ENCODE assay signal across 11 mouse cellular contexts in the genomic region with DNA sequence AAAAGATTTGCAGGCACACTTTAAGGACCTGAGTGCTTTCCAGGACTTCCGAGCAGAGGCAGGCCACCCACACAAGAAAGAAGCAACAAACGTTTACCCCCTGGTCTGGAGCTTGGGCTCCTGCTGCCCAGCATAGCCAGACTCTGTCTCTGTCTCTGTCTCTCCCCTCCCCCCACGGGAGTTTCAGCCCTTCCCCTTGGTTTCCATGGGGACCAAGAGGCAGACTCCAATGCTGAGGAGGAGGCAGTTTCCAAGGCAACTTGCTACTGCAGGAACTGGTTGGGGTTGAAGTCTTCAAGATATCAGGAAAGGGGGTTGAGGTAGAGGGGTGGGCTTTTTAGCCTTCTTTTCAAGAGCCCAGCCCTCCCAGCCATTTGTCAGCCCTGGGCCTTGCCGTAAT. TPM values are rescaled to one million over a fixed set of nuclear protein-coding genes. Genes with fewer than 3 reads are reported as not detected.
DNase-seq lines count a peak whose midpoint lies in the region; ATAC-seq lines count a peak whose summit lies in the region.
"Had no signal": no experiment of that assay in that cellular context is flagged by ENCODE, and none has a peak within 500 bp of the region (broad histone marks: within the 10 kb centered on the region; RNA-seq: fewer than 3 reads in every experiment).

No protein-coding gene starts in this region.

- H3K4me3 ChIP-seq in neural tube, embryonic 11.5 days (ENCODE audit: low read depth, low read length): no peak overlapping the region
- H3K4me3 ChIP-seq in hindbrain, embryonic 14.5 days (replicated peaks; ENCODE audit: low read length): no peak overlapping the region
- H3K4me3 ChIP-seq in midbrain, embryonic 15.5 days: no peak overlapping the region
- H3K4me3 ChIP-seq: heart, embryonic 12.5 days; kidney, embryonic 15.5 days; limb, embryonic 15.5 days had no signal

- H3K27me3 ChIP-seq in neural tube, embryonic 11.5 days (ENCODE audit: control insufficient read depth, insufficient read depth, low read length): peaks cover 35% of the 10 kb centered on the region
- peaks cover 33% of the 10 kb centered on the region for H3K27me3 ChIP-seq in hindbrain, embryonic 14.5 days (ENCODE audit: control insufficient read depth, insufficient read depth, low read length)
- H3K27me3 ChIP-seq in midbrain, embryonic 15.5 days (replicated peaks): peaks cover 32% of the 10 kb centered on the region

- no peak overlapping the region for H3K9ac ChIP-seq in neural tube, embryonic 11.5 days (ENCODE audit: low read length)
- H3K9ac ChIP-seq in hindbrain, embryonic 14.5 days: no peak overlapping the region
- no peak overlapping the region for H3K9ac ChIP-seq in midbrain, embryonic 15.5 days
- H3K9ac ChIP-seq: heart, embryonic 12.5 days; kidney, embryonic 15.5 days; limb, embryonic 15.5 days had no signal

- H3K4me1 ChIP-seq in neural tube, embryonic 11.5 days (ENCODE audit: control insufficient read depth, insufficient read depth, low read length): peaks cover 7% of the 10 kb centered on the region; the same call in 1 of the 2 replicates
- H3K4me1 ChIP-seq in hindbrain, embryonic 14.5 days (replicated peaks; ENCODE audit: control insufficient read depth, insufficient read depth, low read length): peaks cover 9% of the 10 kb centered on the region
- peaks cover 20% of the 10 kb centered on the region for H3K4me1 ChIP-seq in midbrain, embryonic 15.5 days

- no peaks in the 10 kb centered on the region for H3K9me3 ChIP-seq in neural tube, embryonic 11.5 days (ENCODE audit: control insufficient read depth, low read length)
- no peaks in the 10 kb centered on the region for H3K9me3 ChIP-seq in hindbrain, embryonic 14.5 days (ENCODE audit: control insufficient read depth, low read length)
- H3K9me3 ChIP-seq in midbrain, embryonic 15.5 days: no peaks in the 10 kb centered on the region
- H3K9me3 ChIP-seq: heart, embryonic 12.5 days; kidney, embryonic 15.5 days; limb, embryonic 15.5 days had no signal

- H3K4me2 ChIP-seq in neural tube, embryonic 11.5 days (ENCODE audit: low read depth): no peak overlapping the region
- no peak overlapping the region for H3K4me2 ChIP-seq in hindbrain, embryonic 14.5 days (replicated peaks)
- H3K4me2 ChIP-seq in midbrain, embryonic 15.5 days: no peak overlapping the region; the same call in 1 of the 2 replicates
- H3K4me2 ChIP-seq: heart, embryonic 12.5 days; kidney, embryonic 15.5 days; limb, embryonic 15.5 days had no signal

- ATAC-seq in neural tube, embryonic 11.5 days (ENCODE audit: insufficient read depth, low FRiP score, low TSS enrichment): 0 out of 2 replicates have a peak, but pooled peaks have one; percentile 43
- peak; percentile 56 for ATAC-seq in hindbrain, embryonic 14.5 days (ENCODE audit: low FRiP score)
- ATAC-seq in midbrain, embryonic 15.5 days (replicated peaks): peak; percentile 62

- no peaks in the 10 kb centered on the region for H3K36me3 ChIP-seq in neural tube, embryonic 11.5 days (ENCODE audit: control insufficient read depth, insufficient read depth, low read length)
- no peaks in the 10 kb centered on the region for H3K36me3 ChIP-seq in hindbrain, embryonic 14.5 days (replicated peaks; ENCODE audit: control insufficient read depth, insufficient read depth)
- H3K36me3 ChIP-seq in midbrain, embryonic 15.5 days (replicated peaks): no peaks in the 10 kb centered on the region
- H3K36me3 ChIP-seq: heart, embryonic 12.5 days; kidney, embryonic 15.5 days; limb, embryonic 15.5 days had no signal

- intact Hi-C loops in gastrocnemius, postnatal 14 days (cut with DNase I; ENCODE audit: low total_unique reads): no loop called here

- peak; percentile 47 for DNase-seq in neural tube, embryonic 11.5 days (ENCODE audit: low spot score)
- no peak for DNase-seq in neural tube, embryonic 10.5 days (ENCODE audit: extremely low spot score, low spot score)
- DNase-seq in hindbrain, embryonic 14.5 days (ENCODE audit: low spot score): peak; percentile 53
- no peak for DNase-seq in lung, postnatal 10 days
- no peak for DNase-seq in gastrocnemius, postnatal 4 days (ENCODE audit: low spot score in 2 of 2)
- DNase-seq in gastrocnemius, postnatal 14 days: no peak
- DNase-seq in cerebellum, adult 11 months: no peak

- WGBS in neural tube, embryonic 11.5 days: 42% methylated on average over 4 of the region's 4 CpGs
- WGBS in hindbrain, embryonic 14.5 days: 18% methylated on average over 4 of the region's 4 CpGs
- 18% methylated on average over 4 of the region's 4 CpGs for WGBS in midbrain, embryonic 15.5 days

- H3K27ac ChIP-seq in neural tube, embryonic 11.5 days (ENCODE audit: low read depth, low read length): no peak overlapping the region
- H3K27ac ChIP-seq in hindbrain, embryonic 14.5 days: no peak overlapping the region
- H3K27ac ChIP-seq in midbrain, embryonic 15.5 days: peak overlapping the region; percentile 20; the same call in 1 of the 2 replicates
- H3K27ac ChIP-seq: kidney, embryonic 15.5 days; limb, embryonic 15.5 days had no signal

RNA-seq across cellular contexts. Expression of gene Ankrd63, which starts 10.5 kb away (rescaled TPM):
- polyA plus RNA-seq in neural tube, embryonic 11.5 days (2014; fragmentation: Nextera tagmentation; extraction: Ambion mirVana): not detected in 2 replicates
- not detected in 2 replicates for polyA plus RNA-seq in hindbrain, embryonic 14.5 days (2014; fragmentation: Nextera tagmentation; extraction: Ambion mirVana)
- polyA plus RNA-seq in midbrain, embryonic 15.5 days (2015; fragmentation: Nextera tagmentation; extraction: Ambion mirVana): not detected in 2 replicates
- total RNA-seq in gastrocnemius, postnatal 4 days (2021): under 1 TPM in 1 of 2 experiments, not detected in 1; 0.08 TPM
- not detected for total RNA-seq in gastrocnemius, postnatal 14 days (2021)

RNA-seq across cellular contexts. Expression of gene Plcb2, which starts 14.0 kb away (rescaled TPM):
- 0.24 and 0.39 TPM in 2 replicates for polyA plus RNA-seq in neural tube, embryonic 11.5 days (2014; fragmentation: Nextera tagmentation; extraction: Ambion mirVana)
- polyA plus RNA-seq in hindbrain, embryonic 14.5 days (2014; fragmentation: Nextera tagmentation; extraction: Ambion mirVana): 0.54 and 0.69 TPM in 2 replicates
- 0.43 and 0.71 TPM in 2 replicates for polyA plus RNA-seq in midbrain, embryonic 15.5 days (2015; fragmentation: Nextera tagmentation; extraction: Ambion mirVana)
- 1 to 10 TPM; 1.1 to 1.3 TPM for total RNA-seq in gastrocnemius, postnatal 4 days (2021)
- under 1 TPM; 0.08 to 0.27 TPM for total RNA-seq in gastrocnemius, postnatal 14 days (2021)

RNA-seq across cellular contexts. Expression of gene Inafm2, which starts 31.3 kb away (rescaled TPM):
- polyA plus RNA-seq in neural tube, embryonic 11.5 days (2014; fragmentation: Nextera tagmentation; extraction: Ambion mirVana): 28.5 and 29.2 TPM in 2 replicates
- 29.5 and 30.6 TPM in 2 replicates for polyA plus RNA-seq in hindbrain, embryonic 14.5 days (2014; fragmentation: Nextera tagmentation; extraction: Ambion mirVana)
- 20.5 and 21.6 TPM in 2 replicates for polyA plus RNA-seq in midbrain, embryonic 15.5 days (2015; fragmentation: Nextera tagmentation; extraction: Ambion mirVana)
- total RNA-seq in gastrocnemius, postnatal 4 days (2021): 10 to 100 TPM in 1 of 2 experiments, 1 to 10 TPM in 1; 9.5 to 11.5 TPM
- total RNA-seq in gastrocnemius, postnatal 14 days (2021): 1 to 10 TPM; 5.3 TPM

RNA-seq across cellular contexts. Expression of gene Ccdc9b, which starts 48.2 kb away (rescaled TPM):
- polyA plus RNA-seq in neural tube, embryonic 11.5 days (2014; fragmentation: Nextera tagmentation; extraction: Ambion mirVana): 0.90 and 0.96 TPM in 2 replicates
- 0.48 and 0.87 TPM in 2 replicates for polyA plus RNA-seq in hindbrain, embryonic 14.5 days (2014; fragmentation: Nextera tagmentation; extraction: Ambion mirVana)
- 1.3 and 2.1 TPM in 2 replicates for polyA plus RNA-seq in midbrain, embryonic 15.5 days (2015; fragmentation: Nextera tagmentation; extraction: Ambion mirVana)
- 10 to 100 TPM; 11.0 to 12.8 TPM for total RNA-seq in gastrocnemius, postnatal 4 days (2021)
- total RNA-seq in gastrocnemius, postnatal 14 days (2021): 1 to 10 TPM; 6.8 to 6.9 TPM

RNA-seq across cellular contexts. Expression of gene Pak6, which starts 51.1 kb away (rescaled TPM):
- 0.78 and 1.6 TPM in 2 replicates for polyA plus RNA-seq in neural tube, embryonic 11.5 days (2014; fragmentation: Nextera tagmentation; extraction: Ambion mirVana)
- polyA plus RNA-seq in hindbrain, embryonic 14.5 days (2014; fragmentation: Nextera tagmentation; extraction: Ambion mirVana): 39.9 and 41.7 TPM in 2 replicates
- polyA plus RNA-seq in midbrain, embryonic 15.5 days (2015; fragmentation: Nextera tagmentation; extraction: Ambion mirVana): 67.8 and 69.1 TPM in 2 replicates
- under 1 TPM; 0.29 to 0.52 TPM for total RNA-seq in gastrocnemius, postnatal 4 days (2021)
- total RNA-seq in gastrocnemius, postnatal 14 days (2021): under 1 TPM; 0.07 to 0.14 TPM

Comparison
In these comparisons a context has a peak if more than half of its experiments do, and no peak if none do; other contexts are left out.
1. DNase-seq: peak in neural tube, embryonic 11.5 days (single experiment) and hindbrain, embryonic 14.5 days (single experiment); none in neural tube, embryonic 10.5 days (single experiment), lung, postnatal 10 days (single experiment), gastrocnemius, postnatal 4 days (0 of 2), gastrocnemius, postnatal 14 days (single experiment) and cerebellum, adult 11 months (single experiment).
2. Peak in every context shown above with its lines, with median percentiles within 50 percentile points of each other: ATAC-seq.